Mouse (Mus musculus): ENCODE results near the gene Skap1.

DNA sequence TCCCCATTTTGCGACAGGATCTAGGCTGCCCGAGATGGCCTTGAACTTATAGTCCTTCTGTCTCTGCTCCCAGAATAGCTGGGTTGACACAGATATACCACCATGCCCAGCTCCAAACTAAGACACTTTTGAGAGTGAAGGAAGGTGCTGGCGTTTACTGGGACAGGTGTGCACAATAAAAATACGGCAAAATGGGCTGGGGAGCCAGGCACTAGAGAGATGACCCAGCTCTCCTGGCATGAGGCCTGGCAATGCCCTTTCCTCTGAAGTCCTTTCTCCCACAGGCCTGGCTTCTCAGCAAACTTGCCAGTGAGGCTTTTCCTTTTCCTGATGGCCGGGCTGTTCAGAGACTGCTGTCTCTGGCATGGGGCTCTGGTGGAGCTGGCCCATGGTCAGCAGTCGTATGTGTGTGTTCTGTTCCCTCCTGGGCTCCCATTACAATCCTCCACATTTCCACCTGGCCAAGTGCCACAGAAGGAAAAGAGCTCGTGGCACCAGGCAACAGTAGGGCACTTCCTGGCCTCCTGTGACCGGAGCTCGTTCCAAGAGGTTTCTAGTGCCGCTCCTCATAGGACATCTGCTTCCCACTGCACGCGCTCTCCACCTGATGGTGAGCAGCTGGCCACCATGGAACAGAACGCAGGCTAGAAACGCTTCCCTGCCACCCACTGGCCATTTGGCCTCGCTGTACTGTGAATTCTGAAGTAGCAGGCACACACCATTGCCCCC lies 298.5 kb downstream of the Skap1 start:
- TF ChIP-seq CTCF (IDR thresholded peaks at IDR 0.05; ENCODE audit: borderline replicate concordance, insufficient read depth, low read length) (no peak), POLR2A (IDR thresholded peaks at IDR 0.05; ENCODE audit: low read depth, low read length) (no peak)
